Mouse (Mus musculus) spleen, postnatal 14 days (tissue): Measurements from ENCODE around the gene Cdk6.

Experiments used
- DNase-seq, 2 experiments: peaks; one replicate each; pipeline ENCODE4 v3.0.0; 2021 to 2022; ENCODE audit warnings: low spot score in 2 of 2

Gene Cdk6

GRCm38 (mm10) chr5:3554198-3554597 is 212.9 kb downstream of the Cdk6 start:
- DNase-seq = no peak

- DNase-seq = no peak
Observed at GRCm38 (mm10) chr5:3571266-3571665, 230.0 kb downstream of the Cdk6 start, which contains the start of gene 1700109H08Rik. Gene 1700109H08Rik (plus strand): TSS chr5:3571566.

GRCm38 (mm10) chr5:3574825-3575224 is 233.5 kb downstream of the Cdk6 start:
- no peak for DNase-seq

DNA sequence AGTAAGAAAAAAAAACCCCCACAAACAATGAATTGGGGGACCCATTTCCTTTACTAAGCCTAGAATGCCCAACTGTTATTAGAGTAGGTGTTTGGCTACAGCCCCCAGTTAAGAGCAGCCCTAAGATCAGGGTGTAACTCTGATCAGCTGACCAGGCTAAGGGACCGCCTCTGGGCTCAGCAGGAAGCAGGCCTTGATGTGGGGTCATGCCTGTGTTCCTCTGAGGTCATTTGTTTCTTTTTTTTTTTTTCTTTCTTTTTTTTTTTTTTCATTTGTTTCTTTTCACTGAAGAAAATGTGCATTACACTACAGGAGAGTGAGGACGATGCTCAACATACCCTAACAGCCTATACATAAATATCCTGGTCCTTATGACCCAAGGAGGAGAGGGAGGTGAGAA is 236.7 kb downstream of the Cdk6 start:
- DNase-seq = no peak

- DNase-seq = no peak
Observed at GRCm38 (mm10) chr5:3579066-3579465, 237.8 kb downstream of the Cdk6 start.
